Comparison of ENCODE assay signal across 17 mouse cellular contexts in genomic region chr5:8289678-8290614, GRCm38 (mm10).
A peak's percentile ranks its signal among the peaks of the same experiment; 100 is the strongest.
DNase-seq lines count a peak whose midpoint lies in the region; ATAC-seq and TF ChIP-seq lines count a peak whose summit lies in the region.
"Had no signal": no experiment of that assay in that cellular context is flagged by ENCODE, and none has a peak within 500 bp of the region (broad histone marks: within the 10 kb centered on the region; RNA-seq: fewer than 3 reads in every experiment).

No protein-coding gene starts in this region.

- no peaks in the 10 kb centered on the region for H3K27me3 ChIP-seq in limb, embryonic 14.5 days (ENCODE audit: control insufficient read depth, insufficient read depth, low read length)
- H3K27me3 ChIP-seq in limb, embryonic 10.5 days (ENCODE audit: low read depth, poor library complexity, severe bottlenecking) = no peaks in the 10 kb centered on the region
- no peaks in the 10 kb centered on the region for H3K27me3 ChIP-seq in forebrain, embryonic 16.5 days (replicated peaks; ENCODE audit: control insufficient read depth, insufficient read depth, low read length)
- H3K27me3 ChIP-seq: liver, embryonic 13.5 days; Patski; stomach, embryonic 15.5 days had no signal

- H3K9me3 ChIP-seq in limb, embryonic 14.5 days (ENCODE audit: control insufficient read depth, low read length) = no peaks in the 10 kb centered on the region
- no peaks in the 10 kb centered on the region for H3K9me3 ChIP-seq in limb, embryonic 10.5 days (replicated peaks)
- no peaks in the 10 kb centered on the region for H3K9me3 ChIP-seq in forebrain, embryonic 16.5 days (ENCODE audit: control insufficient read depth, low read length)
- H3K9me3 ChIP-seq: liver, embryonic 13.5 days; stomach, embryonic 15.5 days had no signal

- no peak overlapping the region for H3K9ac ChIP-seq in limb, embryonic 14.5 days (ENCODE audit: low read depth, low read length, severe bottlenecking)
- H3K9ac ChIP-seq in forebrain, embryonic 16.5 days (replicated peaks; ENCODE audit: low read depth, low read length) = no peak overlapping the region
- H3K9ac ChIP-seq: liver, embryonic 13.5 days; stomach, embryonic 15.5 days had no signal

- H3K4me2 ChIP-seq in limb, embryonic 14.5 days (replicated peaks; ENCODE audit: low read depth, low read length, severe bottlenecking) = no peak overlapping the region
- H3K4me2 ChIP-seq in forebrain, embryonic 16.5 days (ENCODE audit: low read length) = no peak overlapping the region
- H3K4me2 ChIP-seq: liver, embryonic 13.5 days; stomach, embryonic 15.5 days had no signal

- no peak for TF ChIP-seq POLR2A in limb, embryonic 14.5 days (IDR thresholded peaks at IDR 0.05; ENCODE audit: borderline replicate concordance, extremely low read depth, insufficient read depth, insufficient read length)

- 0 out of 2 replicates have a peak overlapping the region, but pooled peaks have one; percentile 33 for H3K27ac ChIP-seq in limb, embryonic 14.5 days (replicated peaks; ENCODE audit: low read depth, low read length)
- H3K27ac ChIP-seq in limb, embryonic 10.5 days = no peak overlapping the region
- H3K27ac ChIP-seq in forebrain, embryonic 16.5 days (ENCODE audit: low read length) = no peak overlapping the region
- H3K27ac ChIP-seq: liver, embryonic 13.5 days; stomach, embryonic 15.5 days had no signal

- ATAC-seq in cerebellum, adult (ENCODE audit: insufficient number of reproducible peaks, low FRiP score, low TSS enrichment) = peak; percentile 76
- no peak for ATAC-seq in limb, embryonic 14.5 days (ENCODE audit: low FRiP score, low read depth)
- peak; percentile 67 for ATAC-seq in forebrain, embryonic 16.5 days
- ATAC-seq: Patski had no signal

- H3K4me1 ChIP-seq in limb, embryonic 14.5 days (ENCODE audit: control insufficient read depth, insufficient read depth, low read length) = peaks cover 6% of the 10 kb centered on the region
- H3K4me1 ChIP-seq in limb, embryonic 10.5 days = peaks cover 5% of the 10 kb centered on the region
- no peaks in the 10 kb centered on the region; the same call in 1 of the 2 replicates for H3K4me1 ChIP-seq in forebrain, embryonic 16.5 days (replicated peaks; ENCODE audit: control insufficient read depth, insufficient read depth, low read length)
- H3K4me1 ChIP-seq: liver, embryonic 13.5 days; stomach, embryonic 15.5 days had no signal

- no peaks in the 10 kb centered on the region for H3K36me3 ChIP-seq in limb, embryonic 14.5 days (ENCODE audit: control insufficient read depth, insufficient read depth, low read length)
- no peaks in the 10 kb centered on the region for H3K36me3 ChIP-seq in limb, embryonic 10.5 days
- H3K36me3 ChIP-seq in forebrain, embryonic 16.5 days (ENCODE audit: control insufficient read depth, insufficient read depth) = no peaks in the 10 kb centered on the region
- H3K36me3 ChIP-seq: liver, embryonic 13.5 days; stomach, embryonic 15.5 days had no signal

- no peak overlapping the region for H3K4me3 ChIP-seq in limb, embryonic 14.5 days (replicated peaks; ENCODE audit: low read length)
- H3K4me3 ChIP-seq in limb, embryonic 10.5 days = no peak overlapping the region
- H3K4me3 ChIP-seq in forebrain, embryonic 16.5 days (replicated peaks; ENCODE audit: low read length) = no peak overlapping the region
- H3K4me3 ChIP-seq: liver, embryonic 13.5 days; stomach, embryonic 15.5 days had no signal

- 49% methylated on average over 6 of the region's 6 CpGs for WGBS in limb, embryonic 14.5 days
- 63% methylated on average over 6 of the region's 6 CpGs for WGBS in limb, embryonic 10.5 days
- WGBS in forebrain, embryonic 16.5 days = 40% methylated on average over 6 of the region's 6 CpGs

- DNase-seq in cerebellum, postnatal 4 days (ENCODE audit: low spot score in 2 of 2) = no peak
- DNase-seq in limb, embryonic 14.5 days (ENCODE audit: low spot score) = no peak
- DNase-seq in limb, embryonic 10.5 days (ENCODE audit: low spot score) = no peak
- DNase-seq in telencephalon, adult 2 months (ENCODE audit: low read depth, low spot score) = peak; percentile 45
- no peak for DNase-seq in kidney, adult 18-20 months
- no peak for DNase-seq in gastrocnemius, adult 8-10 months (ENCODE audit: low spot score in 2 of 2)
- DNase-seq: adrenal gland, adult 8-10 months; heart, adult 11 months; heart, postnatal 10 days; kidney, adult 2 months; liver, embryonic 13.5 days; lung, postnatal 14 days; thymus, postnatal 4 days had no signal
